Mouse (Mus musculus) liver, adult 10 weeks (tissue): Measurements from ENCODE around the gene Zfp811. TPM values are rescaled to one million over a fixed set of nuclear protein-coding genes. Genes with fewer than 3 reads are reported as not detected.

Experiments used
- polyA plus RNA-seq: library from polyadenylated mRNA; stranded (reverse); fragments of 350-450 nt; fragmentation: Illumina TruSeq; extraction: RNeasy Lipid Tissue Mini Kit (QIAGEN cat#74804); gene quantifications from one replicate; pipeline ENCODE4 v1.2.3, GENCODE M21; 2014; ENCODE audit warnings: low read depth, low replicate concordance

Gene Zfp811
- polyA plus RNA-seq = not detected

DNA sequence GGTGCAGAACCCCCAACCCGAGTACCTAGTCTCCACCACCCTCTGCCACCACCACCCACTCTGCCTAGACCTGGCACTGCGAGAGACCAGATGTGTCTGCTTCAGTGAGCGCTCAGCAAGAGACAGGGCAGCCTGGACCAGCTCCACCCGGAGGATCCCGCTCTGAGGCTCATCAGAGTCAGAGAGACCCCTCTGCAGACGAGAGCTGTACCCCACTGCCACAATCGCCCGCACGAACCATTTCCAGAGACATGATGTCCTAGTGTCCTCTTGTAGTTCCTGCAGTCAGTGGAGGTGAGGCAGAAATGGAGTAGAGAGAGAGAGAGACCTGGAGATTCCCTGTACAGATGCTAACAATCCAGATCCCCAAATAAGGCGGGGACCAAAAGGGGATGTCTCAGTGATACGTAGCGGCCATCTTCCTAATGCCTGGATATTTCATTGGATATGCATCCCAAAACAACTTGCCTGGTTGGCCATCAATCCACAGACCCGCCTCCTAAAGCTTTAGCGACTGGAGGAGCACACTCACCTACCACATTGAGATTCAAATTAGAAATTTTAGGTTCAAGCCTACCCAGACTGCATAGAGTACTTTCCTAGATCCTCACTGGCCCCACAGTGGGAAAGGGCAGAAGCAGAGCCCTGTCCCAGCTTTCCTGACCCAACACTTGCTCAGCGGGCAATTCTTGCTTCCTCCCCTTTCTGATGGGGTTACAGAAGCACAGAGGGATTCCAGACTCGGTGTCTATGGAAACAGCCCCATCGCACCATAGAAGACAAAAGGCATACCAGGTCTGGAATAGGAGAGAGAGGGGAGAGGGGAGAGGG lies at the start of gene Zfp811:
TSS of gene Zfp811 (minus strand) at position 388 of the 831 bp plus-strand sequence.

GRCm38 (mm10) chr17:32829540-32830417 lies 20.0 kb upstream of the Zfp811 start, which contains the start of gene Zfp799:
TSS of gene Zfp799 (minus strand) at chr17:32830261.

GRCm38 (mm10) chr17:32788094-32788559 lies 21.6 kb downstream of the Zfp811 start, which contains the start of gene Zfp871:
TSS of gene Zfp871 (minus strand) at chr17:32788287.

Other genes with a start within 250 kb of the Zfp811 start
- gene Cyp4f37, start 188.6 kb downstream of the Zfp811 start, polyA plus RNA-seq = not detected
- gene Cyp4f40, start 151.0 kb downstream of the Zfp811 start, polyA plus RNA-seq = not detected
- 50.1 TPM for gene Cyp4f15, start 124.3 kb downstream of the Zfp811 start, polyA plus RNA-seq
- gene Zfp871, start 21.6 kb downstream of the Zfp811 start, polyA plus RNA-seq = 35.7 TPM
- gene Zfp799, start 20.3 kb upstream of the Zfp811 start, polyA plus RNA-seq = 4.9 TPM
- 4.7 TPM for gene Zfp870, start 81.7 kb upstream of the Zfp811 start, polyA plus RNA-seq
- 130 TPM for gene Cyp4f14, start 107.4 kb upstream of the Zfp811 start, polyA plus RNA-seq
- 21.9 TPM for gene Cyp4f13, start 137.5 kb upstream of the Zfp811 start, polyA plus RNA-seq
- gene Zfp472, start 155.9 kb upstream of the Zfp811 start, polyA plus RNA-seq = 5.4 TPM
- gene Zfp952, start 183.2 kb upstream of the Zfp811 start, polyA plus RNA-seq = 7.5 TPM
- 5.7 TPM for gene Zfp763, start 223.5 kb upstream of the Zfp811 start, polyA plus RNA-seq